Mouse (Mus musculus): ENCODE results near the gene 4930412O13Rik.

DNA sequence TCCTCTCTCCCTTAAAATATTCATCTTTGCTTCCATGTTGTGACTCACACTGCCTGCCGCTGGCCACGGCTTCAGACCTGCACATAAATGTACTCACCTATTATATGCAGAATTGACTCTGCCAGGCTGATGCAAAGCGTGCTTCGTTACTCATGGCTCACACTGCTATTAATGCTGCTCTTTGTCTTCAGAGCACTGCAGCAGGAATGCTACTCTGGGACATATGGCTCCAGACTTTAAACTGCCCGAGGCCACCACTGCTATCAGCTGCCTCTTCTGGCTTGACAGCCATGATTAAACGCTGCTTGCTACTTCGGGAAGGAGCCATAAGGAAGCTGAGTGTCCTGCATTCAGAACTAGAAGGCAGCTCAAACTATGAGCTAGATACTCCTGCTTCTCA is 45.9 kb upstream of the 4930412O13Rik start:
- TF ChIP-seq CTCF (IDR thresholded peaks at IDR 0.05; ENCODE audit: low read depth) (no peak), EP300 (IDR thresholded peaks at IDR 0.05; ENCODE audit: low read depth) (no peak)
